7 mouse cellular contexts compared by ENCODE assay signal in the genomic region with DNA sequence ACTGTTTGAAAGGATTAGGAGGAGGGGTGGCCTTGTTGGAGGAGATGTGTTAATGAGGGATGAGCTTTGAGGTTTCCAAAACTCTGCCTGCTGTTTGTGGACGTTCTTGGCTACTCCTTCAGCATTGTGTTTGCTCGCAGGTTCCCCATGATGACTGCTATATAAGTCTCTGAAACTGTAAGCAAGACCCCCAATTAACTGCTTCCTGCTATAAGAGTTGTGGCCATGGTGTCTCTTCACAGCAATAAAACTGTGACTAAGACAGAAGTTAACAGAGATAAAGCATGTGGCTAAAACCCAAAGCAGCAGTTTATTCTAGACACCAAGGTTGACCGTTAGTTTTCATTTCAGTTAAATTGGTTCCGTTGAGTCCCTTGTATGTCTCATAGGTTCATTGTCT. TPM values are rescaled to one million over a fixed set of nuclear protein-coding genes. Genes with fewer than 3 reads are reported as not detected.
A peak's percentile ranks its signal among the peaks of the same experiment; 100 is the strongest.
DNase-seq lines count a peak whose midpoint lies in the region; ATAC-seq and TF ChIP-seq lines count a peak whose summit lies in the region.

No protein-coding gene starts in this region.

- TF ChIP-seq EP300 in CH12.LX (IDR thresholded peaks at IDR 0.05; ENCODE audit: low read length): no peak

- ATAC-seq in G1E (ENCODE audit: extremely low read depth, insufficient number of reproducible peaks, low FRiP score, poor library complexity, severe bottlenecking): peak; percentile 43; the same call in 1 of the 2 replicates
- no peak for ATAC-seq in forebrain, embryonic 16.5 days

- peak overlapping the region; percentile 50 for H3K9ac ChIP-seq in CH12.LX (ENCODE audit: insufficient read depth, low read depth)
- peak overlapping the region; percentile 5; the same call in 1 of the 2 replicates for H3K9ac ChIP-seq in forebrain, embryonic 16.5 days (replicated peaks; ENCODE audit: low read depth, low read length)

- TF ChIP-seq POLR2A in CH12.LX (IDR thresholded peaks at IDR 0.05; ENCODE audit: low read depth, low read length): no peak

- H3K27me3 ChIP-seq in CH12.LX (replicated peaks): no peaks in the 10 kb centered on the region
- no peaks in the 10 kb centered on the region for H3K27me3 ChIP-seq in G1E (ENCODE audit: insufficient read depth, low read length)
- no peaks in the 10 kb centered on the region for H3K27me3 ChIP-seq in forebrain, embryonic 16.5 days (replicated peaks; ENCODE audit: control insufficient read depth, insufficient read depth, low read length)
- H3K27me3 ChIP-seq in midbrain, embryonic 10.5 days (ENCODE audit: low read depth, poor library complexity, severe bottlenecking): no peaks in the 10 kb centered on the region

- no peak overlapping the region for H3K27ac ChIP-seq in CH12.LX (ENCODE audit: insufficient read depth, low read depth)
- no peak overlapping the region for H3K27ac ChIP-seq in forebrain, embryonic 16.5 days (ENCODE audit: low read length)
- peak overlapping the region; percentile 96 for H3K27ac ChIP-seq in midbrain, embryonic 10.5 days (replicated peaks)

- H3K9me3 ChIP-seq in CH12.LX (replicated peaks; ENCODE audit: low read length) (no peaks in the 10 kb centered on the region), G1E (replicated peaks) (no peaks in the 10 kb centered on the region)
- H3K9me3 ChIP-seq in forebrain, embryonic 16.5 days (ENCODE audit: control insufficient read depth, low read length): no peaks in the 10 kb centered on the region
- no peaks in the 10 kb centered on the region for H3K9me3 ChIP-seq in midbrain, embryonic 10.5 days (replicated peaks)

- peaks cover 10 to 46% of the 10 kb centered on the region in 2 experiments for H3K4me1 ChIP-seq in CH12.LX (ENCODE audit: control insufficient read depth in 1 of 2, insufficient read depth in 2 of 2)
- H3K4me1 ChIP-seq in G1E (ENCODE audit: insufficient read depth, low read depth, low read length): peaks cover 35% of the 10 kb centered on the region
- 0 out of 2 replicates have a peak, but pooled peaks cover 4% of the 10 kb centered on the region for H3K4me1 ChIP-seq in forebrain, embryonic 16.5 days (replicated peaks; ENCODE audit: control insufficient read depth, insufficient read depth, low read length)
- H3K4me1 ChIP-seq in midbrain, embryonic 10.5 days: peaks cover 17% of the 10 kb centered on the region

- H3K4me3 ChIP-seq in CH12.LX (replicated peaks in 1 of 3; ENCODE audit: low read depth in 2 of 3, low read length in 2 of 3, poor library complexity in 1 of 3): peak overlapping the region; percentile 77 to 90 (median 86)
- peak overlapping the region; percentile 93 for H3K4me3 ChIP-seq in G1E (ENCODE audit: low read depth, low read length)
- peak overlapping the region; percentile 75 for H3K4me3 ChIP-seq in forebrain, embryonic 16.5 days (replicated peaks; ENCODE audit: low read length)
- H3K4me3 ChIP-seq in midbrain, embryonic 10.5 days: peak overlapping the region; percentile 83

- peak overlapping the region; percentile 43 for H3K4me2 ChIP-seq in CH12.LX (ENCODE audit: insufficient read depth, low read depth, poor library complexity, severe bottlenecking)
- H3K4me2 ChIP-seq in forebrain, embryonic 16.5 days (ENCODE audit: low read length): peak overlapping the region; percentile 75

- DNase-seq in CH12.LX (ENCODE audit: extremely low read depth) (no peak), G1E (ENCODE audit: low spot score) (no peak)
- DNase-seq in midbrain, embryonic 10.5 days (ENCODE audit: low spot score): no peak
- no peak for DNase-seq in layer of hippocampus, adult 9-10 months (ENCODE audit: low spot score)
- no peak for DNase-seq in spleen, postnatal 4 days (ENCODE audit: low spot score in 2 of 2)
- DNase-seq in kidney, postnatal 36 days: no peak

- no peak for TF ChIP-seq CTCF in CH12.LX (conservative IDR thresholded peaks at IDR 0.05 in 1 of 2, IDR thresholded peaks at IDR 0.05 in 1 of 2; ENCODE audit: low read depth in 2 of 2, low read length in 2 of 2)
- no peak for TF ChIP-seq CTCF in G1E (IDR thresholded peaks at IDR 0.05; ENCODE audit: low read depth, low read length)

- in situ Hi-C loops in CH12.LX (cut with MboI; ENCODE audit: low pct_ligation_motif_present, low pct_unique_long_range_greater_than_20kb, low sequenced_read_pairs): no loop called here

- 15% methylated on average over 4 of the region's 4 CpGs for WGBS in forebrain, embryonic 16.5 days
- 29% methylated on average over 4 of the region's 4 CpGs for WGBS in midbrain, embryonic 10.5 days

- H3K79me2 ChIP-seq in CH12.LX (replicated peaks; ENCODE audit: control insufficient read depth, extremely low read depth, insufficient read depth, poor library complexity, severe bottlenecking): peaks cover 35% of the 10 kb centered on the region

- dilution Hi-C loops in CH12.LX (cut with MboI; ENCODE audit: extremely low pct_ligation_motif_present, extremely low pct_unique_long_range_greater_than_20kb, low sequenced_read_pairs): no loop called here

- no peak for TF ChIP-seq RAD21 in CH12.LX (IDR thresholded peaks at IDR 0.05; ENCODE audit: low read depth, low read length)

- H3K36me3 ChIP-seq in CH12.LX (replicated peaks in 1 of 2; ENCODE audit: control insufficient read depth in 1 of 2, insufficient read depth in 1 of 2, low read length in 1 of 2) (peaks cover 0 to 17% of the 10 kb centered on the region in 2 experiments), G1E (replicated peaks) (peaks cover 31% of the 10 kb centered on the region)
- H3K36me3 ChIP-seq in forebrain, embryonic 16.5 days (ENCODE audit: control insufficient read depth, insufficient read depth): no peaks in the 10 kb centered on the region
- H3K36me3 ChIP-seq in midbrain, embryonic 10.5 days: peaks cover 6% of the 10 kb centered on the region; the same call in 1 of the 2 replicates

TF ChIP-seq in CH12.LX, 34 proteins besides CTCF, POLR2A, EP300 and RAD21:
- no peak for TF ChIP-seq ETS1 (conservative IDR thresholded peaks at IDR 0.05; ENCODE audit: low read depth, low read length)
- TF ChIP-seq POLR2AphosphoS2 (IDR thresholded peaks at IDR 0.05; ENCODE audit: low read depth, low read length): no peak
- no peak for TF ChIP-seq CHD2 (IDR thresholded peaks at IDR 0.05; ENCODE audit: low read length)
- TF ChIP-seq TCF12 (IDR thresholded peaks at IDR 0.05; ENCODE audit: low read depth, low read length): no peak
- TF ChIP-seq JUND (conservative IDR thresholded peaks at IDR 0.05; ENCODE audit: low read depth, low read length): no peak
- TF ChIP-seq MYC (IDR thresholded peaks at IDR 0.05; ENCODE audit: low read depth, low read length): no peak
- no peak for TF ChIP-seq SMC3 (IDR thresholded peaks at IDR 0.05; ENCODE audit: low read depth, low read length)
- no peak for TF ChIP-seq SIN3A (IDR thresholded peaks at IDR 0.05; ENCODE audit: low read length)
- no peak for TF ChIP-seq CHD1 (IDR thresholded peaks at IDR 0.05; ENCODE audit: low read depth, low read length)
- TF ChIP-seq MAZ (IDR thresholded peaks at IDR 0.05; ENCODE audit: low read depth, low read length): no peak
- no peak for TF ChIP-seq ZNF384 (IDR thresholded peaks at IDR 0.05; ENCODE audit: low read depth, low read length)
- TF ChIP-seq NRF1 (IDR thresholded peaks at IDR 0.05; ENCODE audit: low read depth, low read length): no peak
- no peak for TF ChIP-seq MXI1 (IDR thresholded peaks at IDR 0.05; ENCODE audit: low read depth, low read length)
- no peak for TF ChIP-seq PAX5 (IDR thresholded peaks at IDR 0.05; ENCODE audit: low read length)
- no peak for TF ChIP-seq MAFK (IDR thresholded peaks at IDR 0.05; ENCODE audit: insufficient replicate concordance, low read length)
- no peak for TF ChIP-seq E2F4 (IDR thresholded peaks at IDR 0.05; ENCODE audit: insufficient replicate concordance, low read depth, low read length)
- TF ChIP-seq UBTF (IDR thresholded peaks at IDR 0.05; ENCODE audit: low read depth, low read length): no peak

RNA-seq across cellular contexts. Expression of gene Knl1, which starts 0.9 kb away (rescaled TPM):
- total RNA-seq in CH12.LX (2012; rRNA removed): 19.9 and 23.3 TPM in 2 replicates
- total RNA-seq in CH12.LX (2014; rRNA removed): 23.8 and 29.6 TPM in 2 replicates
- polyA plus RNA-seq in CH12.LX (2012; ENCODE audit: insufficient read length, low read depth): 13.7 and 16.2 TPM in 2 replicates
- 174 and 183 TPM in 2 replicates for total RNA-seq in G1E (2014; fragmentation: Nextera tagmentation)
- 75.2 and 85.0 TPM in 2 replicates for total RNA-seq in G1E (2017)
- polyA plus RNA-seq in G1E (2012): 13.6 and 14.1 TPM in 2 replicates
- polyA plus RNA-seq in forebrain, embryonic 16.5 days (2015; fragmentation: Nextera tagmentation; extraction: Ambion mirVana): 23.9 and 26.2 TPM in 2 replicates
- polyA plus RNA-seq in midbrain, embryonic 10.5 days (2016; fragmentation: Nextera tagmentation; extraction: Ambion mirVana): 63.9 and 68.4 TPM in 2 replicates

RNA-seq across cellular contexts. Expression of gene Rpusd2, which starts 13.3 kb away (rescaled TPM):
- total RNA-seq in CH12.LX (2012; rRNA removed) (14.7 and 14.8 TPM in 2 replicates), CH12.LX (2014; rRNA removed) (9.3 and 10.7 TPM in 2 replicates), G1E (2014; fragmentation: Nextera tagmentation) (24.8 and 26.7 TPM in 2 replicates), G1E (2017) (15.4 and 18.5 TPM in 2 replicates)
- polyA plus RNA-seq in CH12.LX (2012; ENCODE audit: insufficient read length, low read depth) (12.3 and 13.7 TPM in 2 replicates), G1E (2012) (7.6 and 8.3 TPM in 2 replicates)
- polyA plus RNA-seq in forebrain, embryonic 16.5 days (2015; fragmentation: Nextera tagmentation; extraction: Ambion mirVana): 5.0 and 5.1 TPM in 2 replicates
- 7.0 and 7.9 TPM in 2 replicates for polyA plus RNA-seq in midbrain, embryonic 10.5 days (2016; fragmentation: Nextera tagmentation; extraction: Ambion mirVana)

RNA-seq across cellular contexts. Expression of gene Ccdc32, which starts 18.7 kb away (rescaled TPM):
- total RNA-seq in CH12.LX (2012; rRNA removed): 11.7 and 13.9 TPM in 2 replicates
- total RNA-seq in CH12.LX (2014; rRNA removed): 17.6 and 18.3 TPM in 2 replicates
- 11.5 and 11.8 TPM in 2 replicates for polyA plus RNA-seq in CH12.LX (2012; ENCODE audit: insufficient read length, low read depth)
- 18.5 and 27.3 TPM in 2 replicates for total RNA-seq in G1E (2014; fragmentation: Nextera tagmentation)
- 28.1 and 33.0 TPM in 2 replicates for total RNA-seq in G1E (2017)
- 13.7 and 20.1 TPM in 2 replicates for polyA plus RNA-seq in G1E (2012)
- 41.6 and 46.1 TPM in 2 replicates for polyA plus RNA-seq in forebrain, embryonic 16.5 days (2015; fragmentation: Nextera tagmentation; extraction: Ambion mirVana)
- 21.9 and 22.4 TPM in 2 replicates for polyA plus RNA-seq in midbrain, embryonic 10.5 days (2016; fragmentation: Nextera tagmentation; extraction: Ambion mirVana)
